Mouse (Mus musculus) G1E-ER4 (cell line): ENCODE measurements around the gene Naif1. TPM values are rescaled to one million over a fixed set of nuclear protein-coding genes. Genes with fewer than 3 reads are reported as not detected.

Experiments
- GATA1 ChIP-seq: IDR thresholded peaks from one replicate; pipeline ENCODE4 v1.8.0; 2012; ENCODE audit warnings: low read length, inconsistent platforms
- polyA plus RNA-seq: library from polyadenylated mRNA; stranded (reverse); fragments of >175 nt; gene quantifications from 2 replicates; pipeline ENCODE4 v1.2.3, GENCODE M21; 2012

The Naif1 gene
- polyA plus RNA-seq, result 8.4 and 10.4 TPM in 2 replicates

- TF ChIP-seq GATA1, result no peak
Observed at GRCm38 (mm10) chr2:32449761-32450754, at the start of gene Naif1. TSS of gene Naif1 (plus strand) at chr2:32450457.

GRCm38 (mm10) chr2:32404663-32405062 is 45.6 kb upstream of the Naif1 start:
- TF ChIP-seq GATA1, result no peak

GRCm38 (mm10) chr2:32407144-32407824 is 43.0 kb upstream of the Naif1 start:
- no peak for TF ChIP-seq GATA1

- TF ChIP-seq GATA1, result no peak
Observed at GRCm38 (mm10) chr2:32408429-32409424, 41.5 kb upstream of the Naif1 start.

GRCm38 (mm10) chr2:32411407-32411806 is 38.9 kb upstream of the Naif1 start:
- TF ChIP-seq GATA1, result no peak

- TF ChIP-seq GATA1, result no peak
Observed at GRCm38 (mm10) chr2:32412742-32413531, 37.3 kb upstream of the Naif1 start.

GRCm38 (mm10) chr2:32413936-32414335 is 36.3 kb upstream of the Naif1 start:
- no peak for TF ChIP-seq GATA1

- no peak for TF ChIP-seq GATA1
Observed at GRCm38 (mm10) chr2:32415801-32416200, 34.5 kb upstream of the Naif1 start.

- TF ChIP-seq GATA1, result no peak
Observed at GRCm38 (mm10) chr2:32416556-32416955, 33.7 kb upstream of the Naif1 start.

- TF ChIP-seq GATA1, result no peak
Observed at GRCm38 (mm10) chr2:32417486-32417885, 32.8 kb upstream of the Naif1 start.

- no peak for TF ChIP-seq GATA1
Observed at GRCm38 (mm10) chr2:32418430-32419151, 31.7 kb upstream of the Naif1 start.

GRCm38 (mm10) chr2:32419359-32419758 is 30.9 kb upstream of the Naif1 start:
- no peak for TF ChIP-seq GATA1

- TF ChIP-seq GATA1, result no peak
Observed at GRCm38 (mm10) chr2:32420066-32420608, 30.1 kb upstream of the Naif1 start.

GRCm38 (mm10) chr2:32420647-32421046 is 29.6 kb upstream of the Naif1 start:
- no peak for TF ChIP-seq GATA1
